Mouse (Mus musculus) embryonic facial prominence, embryonic 15.5 days (tissue): ENCODE measurements around the gene Cenpb. TPM values are rescaled to one million over a fixed set of nuclear protein-coding genes. Genes with fewer than 3 reads are reported as not detected.

ENCODE experiments used
- polyA plus RNA-seq: library from polyadenylated mRNA; unstranded; fragments of >200 nt; fragmentation: Nextera tagmentation; extraction: Ambion mirVana; gene quantifications from 2 replicates; pipeline ENCODE4 v1.2.1, GENCODE M21; 2015

Gene Cenpb
- polyA plus RNA-seq, 1 experiment from 2014 or later, result 13.3 TPM

Other genes with a start within 250 kb of the Cenpb start
- gene Gfra4, start 137.0 kb downstream of the Cenpb start, polyA plus RNA-seq, result 42.6 and 44.0 TPM in 2 replicates
- 75.8 and 79.0 TPM in 2 replicates for gene Adam33, start 116.3 kb downstream of the Cenpb start, polyA plus RNA-seq
- gene Siglec1, start 93.3 kb downstream of the Cenpb start, polyA plus RNA-seq, result 0.68 TPM in 2 replicates
- 17.6 and 18.1 TPM in 2 replicates for gene Hspa12b, start 52.8 kb downstream of the Cenpb start, polyA plus RNA-seq
- gene Gm11037, start 46.6 kb downstream of the Cenpb start, polyA plus RNA-seq, result not detected in 2 replicates
- gene 1700037H04Rik, start 20.0 kb downstream of the Cenpb start, polyA plus RNA-seq, result 67.3 and 69.3 TPM in 2 replicates
- 52.3 and 59.1 TPM in 2 replicates for gene Cdc25b, start 6.9 kb upstream of the Cenpb start, polyA plus RNA-seq
- gene Spef1, start 7.2 kb upstream of the Cenpb start, polyA plus RNA-seq, result 10.3 and 15.2 TPM in 2 replicates
- gene Ap5s1, start 27.0 kb upstream of the Cenpb start, polyA plus RNA-seq, result 27.9 and 28.0 TPM in 2 replicates
- 21.7 and 25.1 TPM in 2 replicates for gene Mavs, start 54.0 kb upstream of the Cenpb start, polyA plus RNA-seq
- 34.7 and 39.1 TPM in 2 replicates for gene Pank2, start 82.4 kb upstream of the Cenpb start, polyA plus RNA-seq
- gene Rnf24, start 172.8 kb upstream of the Cenpb start, polyA plus RNA-seq, result 7.4 and 7.6 TPM in 2 replicates